Mouse (Mus musculus) granulocyte monocyte progenitor cell, adult 5-6 weeks (primary cell): ENCODE results near the gene Olfr1355. TPM values are rescaled to one million over a fixed set of nuclear protein-coding genes. Genes with fewer than 3 reads are reported as not detected.
"Not testable (repeated sequence)": the region's sequence is repeated elsewhere in the genome, so short reads cannot be mapped to it uniquely, and the experiment has no call there.

Experiments
- ATAC-seq: replicated peaks from 2 replicates; pipeline ENCODE4 v1.8.0; 2016; ENCODE audit warnings: mild to moderate bottlenecking, moderate TSS enrichment, inconsistent platforms; ENCODE audit not compliant: poor library complexity, severe bottlenecking
- total RNA-seq, 2 experiments: library from RNA; stranded (forward) in 1 of 2; stranded (reverse) in 1 of 2; fragments of 200-712, 200-1000 nt in 1 of 2; fragments of >200 nt in 1 of 2; fragmentation: Nextera tagmentation in 1 of 2; gene quantifications; 2 replicates each; pipeline ENCODE4 v1.2.3; 2014 to 2017

The Olfr1355 gene
- total RNA-seq (2014; fragmentation: Nextera tagmentation): not detected in 2 replicates
- total RNA-seq (2017): not detected in 2 replicates

GRCm38 (mm10) chr10:78875240-78875639 lies at the start of gene Olfr1355:
Gene Olfr1355, plus strand, starts transcription at chr10:78875540.
- ATAC-seq: no peak

DNA sequence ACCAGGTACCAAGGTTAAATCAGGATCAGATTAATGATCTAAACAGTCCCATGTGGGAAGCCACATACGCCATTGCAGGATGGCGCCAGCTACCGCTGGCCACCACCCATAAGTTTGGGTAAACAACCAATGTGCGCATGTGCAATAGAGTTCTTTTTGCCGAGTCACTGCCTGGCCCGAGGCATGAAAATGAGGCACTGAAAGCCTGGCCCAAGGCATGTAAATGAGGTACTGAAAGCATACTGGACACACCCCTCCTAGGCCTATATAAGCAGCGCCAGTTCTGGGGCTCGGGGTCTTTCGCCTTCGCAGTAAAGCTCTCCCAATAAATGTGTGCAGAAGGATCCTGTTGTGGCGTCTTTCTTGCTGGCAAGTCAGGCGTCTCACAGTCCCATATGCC lies 34.9 kb upstream of the Olfr1355 start:
- not testable (repeated sequence) for ATAC-seq

DNA sequence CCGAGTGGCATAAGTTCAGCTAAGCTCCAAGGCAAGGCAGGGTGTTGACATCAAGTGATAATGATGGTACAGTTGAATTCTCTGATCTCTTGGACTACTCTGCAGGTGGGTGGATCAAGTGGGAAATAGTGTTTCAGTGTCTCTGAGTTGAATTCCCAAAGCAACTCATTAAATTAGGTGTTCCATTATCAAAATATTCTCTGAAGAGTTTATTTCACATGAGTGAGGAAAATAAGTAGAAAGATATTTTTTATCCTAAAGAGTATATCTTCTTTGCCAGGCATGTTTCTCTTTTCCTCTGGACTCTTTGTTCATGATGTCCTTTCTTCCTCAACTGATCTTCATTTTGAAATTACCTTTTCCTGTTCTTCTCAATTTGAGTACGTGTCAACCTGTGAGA lies 23.3 kb upstream of the Olfr1355 start, which contains the start of gene Olfr1356:
Gene Olfr1356 (minus strand): TSS at position 101 of the 400 bp plus-strand sequence.
- ATAC-seq: no peak

DNA sequence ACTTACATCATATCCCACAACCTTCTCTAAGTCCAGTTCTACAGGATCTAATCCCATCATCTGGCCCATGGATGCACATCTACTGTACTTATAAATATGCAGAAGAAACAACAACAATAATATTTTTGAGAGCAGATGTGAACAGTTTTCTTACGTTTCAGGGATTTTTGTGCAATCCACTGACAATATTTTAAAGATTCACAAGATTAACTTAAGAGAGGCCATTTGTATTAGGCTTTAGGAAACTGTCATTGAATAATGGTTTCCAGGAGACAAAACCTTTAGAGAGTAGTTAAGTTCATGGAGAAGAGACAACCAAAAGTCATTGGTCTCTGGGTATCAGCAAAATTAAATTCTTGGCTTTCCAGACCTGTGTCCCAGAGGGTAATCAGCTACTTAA lies 37.5 kb downstream of the Olfr1355 start, which contains the start of gene Olfr1354:
Gene Olfr1354 (plus strand): TSS at position 301 of the 400 bp plus-strand sequence.
- not testable (repeated sequence) for ATAC-seq

Other genes with a start within 250 kb of the Olfr1355 start
- not detected in 2 replicates for gene Casp14, start 157.2 kb upstream of the Olfr1355 start, total RNA-seq (2014; fragmentation: Nextera tagmentation)
- not detected in 2 replicates for gene Casp14, start 157.2 kb upstream of the Olfr1355 start, total RNA-seq (2017)
- gene Ccdc105, start 122.5 kb upstream of the Olfr1355 start, total RNA-seq (2014; fragmentation: Nextera tagmentation): not detected in 2 replicates
- not detected in 2 replicates for gene Ccdc105, start 122.5 kb upstream of the Olfr1355 start, total RNA-seq (2017)
- gene Slc1a6, start 95.0 kb upstream of the Olfr1355 start, total RNA-seq (2014; fragmentation: Nextera tagmentation): not detected in 2 replicates
- gene Slc1a6, start 95.0 kb upstream of the Olfr1355 start, total RNA-seq (2017): not detected in 2 replicates
- not detected in 2 replicates for gene Olfr1356, start 23.4 kb upstream of the Olfr1355 start, total RNA-seq (2014; fragmentation: Nextera tagmentation)
- gene Olfr1356, start 23.4 kb upstream of the Olfr1355 start, total RNA-seq (2017): not detected in 2 replicates
- not detected in 2 replicates for gene Olfr1354, start 37.6 kb downstream of the Olfr1355 start, total RNA-seq (2014; fragmentation: Nextera tagmentation)
- gene Olfr1354, start 37.6 kb downstream of the Olfr1355 start, total RNA-seq (2017): not detected in 2 replicates
- not detected in 2 replicates for gene Olfr8, start 75.1 kb downstream of the Olfr1355 start, total RNA-seq (2014; fragmentation: Nextera tagmentation)
- gene Olfr8, start 75.1 kb downstream of the Olfr1355 start, total RNA-seq (2017): not detected in 2 replicates
- not detected in 2 replicates for gene Olfr1353, start 87.8 kb downstream of the Olfr1355 start, total RNA-seq (2014; fragmentation: Nextera tagmentation)
- gene Olfr1353, start 87.8 kb downstream of the Olfr1355 start, total RNA-seq (2017): not detected in 2 replicates
- gene Olfr1352, start 105.5 kb downstream of the Olfr1355 start, total RNA-seq (2014; fragmentation: Nextera tagmentation): not detected in 2 replicates
- not detected in 2 replicates for gene Olfr1352, start 105.5 kb downstream of the Olfr1355 start, total RNA-seq (2017)
- not detected in 2 replicates for gene Olfr1351, start 136.9 kb downstream of the Olfr1355 start, total RNA-seq (2014; fragmentation: Nextera tagmentation)
- not detected in 2 replicates for gene Olfr1351, start 136.9 kb downstream of the Olfr1355 start, total RNA-seq (2017)
- gene Olfr57, start 153.2 kb downstream of the Olfr1355 start, total RNA-seq (2014; fragmentation: Nextera tagmentation): not detected in 2 replicates
- not detected in 2 replicates for gene Olfr57, start 153.2 kb downstream of the Olfr1355 start, total RNA-seq (2017)
- 14.4 and 18.0 TPM in 2 replicates for gene 2610008E11Rik, start 222.1 kb downstream of the Olfr1355 start, total RNA-seq (2014; fragmentation: Nextera tagmentation)
- gene 2610008E11Rik, start 222.1 kb downstream of the Olfr1355 start, total RNA-seq (2017): 13.9 and 18.0 TPM in 2 replicates